Mouse (Mus musculus): ENCODE measurements around the gene Panx1.

Panx1 gene

GRCm38 (mm10) chr9:14970805-14971525 is 74.3 kb downstream of the Panx1 start:
- DNase-seq (ENCODE audit: low spot score in 2 of 2): no peak

GRCm38 (mm10) chr9:14970211-14970610 is 75.1 kb downstream of the Panx1 start:
- DNase-seq (ENCODE audit: low spot score in 2 of 2): no peak

GRCm38 (mm10) chr9:14967598-14967997 is 77.7 kb downstream of the Panx1 start:
- DNase-seq (ENCODE audit: low spot score in 2 of 2): no peak

- DNase-seq (ENCODE audit: low spot score in 2 of 2): no peak
These were observed 78.5 kb downstream of the Panx1 start for GRCm38 (mm10) chr9:14966787-14967186.

- DNase-seq (ENCODE audit: low spot score in 2 of 2): no peak
These were observed 79.9 kb downstream of the Panx1 start for GRCm38 (mm10) chr9:14965368-14965767.

GRCm38 (mm10) chr9:14962769-14963168 is 82.5 kb downstream of the Panx1 start:
- DNase-seq (ENCODE audit: low spot score in 2 of 2): no peak

- peak in 1 of 2 experiments; percentile 2 for DNase-seq (ENCODE audit: low spot score in 2 of 2)
These were observed 90.6 kb downstream of the Panx1 start for GRCm38 (mm10) chr9:14954659-14955058.

Data from right cerebral cortex, postnatal 36 days (tissue).